In genomic region chr2:27847001-27847400, GRCm38 (mm10) we compare ENCODE assay signal across 9 mouse cellular contexts. TPM values are rescaled to one million over a fixed set of nuclear protein-coding genes. Genes with fewer than 3 reads are reported as not detected.
A peak's percentile ranks its signal among the peaks of the same experiment; 100 is the strongest.
DNase-seq lines count a peak whose midpoint lies in the region; ATAC-seq lines count a peak whose summit lies in the region.
"Had no signal": no experiment of that assay in that cellular context is flagged by ENCODE, and none has a peak within 500 bp of the region (broad histone marks: within the 10 kb centered on the region; RNA-seq: fewer than 3 reads in every experiment).

No protein-coding gene starts in this region.

- H3K27me3 ChIP-seq in kidney, embryonic 14.5 days (ENCODE audit: control insufficient read depth, insufficient read depth, low read length): no peaks in the 10 kb centered on the region

- 66% methylated on average over 5 of the region's 5 CpGs for WGBS in kidney, embryonic 14.5 days

- H3K4me3 ChIP-seq in kidney, embryonic 14.5 days (ENCODE audit: low read length): no peak overlapping the region
- H3K4me3 ChIP-seq: midbrain, embryonic 10.5 days had no signal

- peak; percentile 58 for DNase-seq in kidney, adult 11 months
- peak; percentile 65 to 68 for DNase-seq in heart, adult 9 months (ENCODE audit: low spot score in 2 of 2)
- DNase-seq in kidney, postnatal 10 days: peak; percentile 45
- peak; percentile 24 for DNase-seq in testis, postnatal 14 days (ENCODE audit: low spot score)
- no peak for DNase-seq in spleen, adult 12 weeks (ENCODE audit: low spot score)
- no peak for DNase-seq in urinary bladder, postnatal 25 days (ENCODE audit: low spot score)
- DNase-seq in left cerebral cortex, postnatal 36 days (ENCODE audit: low spot score in 2 of 2): no peak

- H3K36me3 ChIP-seq in kidney, embryonic 14.5 days (ENCODE audit: control insufficient read depth, insufficient read depth, low read length): no peaks in the 10 kb centered on the region
- H3K36me3 ChIP-seq: midbrain, embryonic 10.5 days had no signal

- no peak for ATAC-seq in kidney, embryonic 14.5 days (ENCODE audit: low FRiP score, low TSS enrichment)

- intact Hi-C loops in left cerebral cortex, postnatal 36 days (cut with DNase I): no loop called here

- no peak overlapping the region for H3K27ac ChIP-seq in kidney, embryonic 14.5 days (ENCODE audit: low read depth, low read length)
- H3K27ac ChIP-seq: midbrain, embryonic 10.5 days had no signal

- no peak overlapping the region for H3K4me2 ChIP-seq in kidney, embryonic 14.5 days (replicated peaks; ENCODE audit: low read depth, low read length)

- no peaks in the 10 kb centered on the region for H3K9me3 ChIP-seq in kidney, embryonic 14.5 days (ENCODE audit: control insufficient read depth, low read length)
- H3K9me3 ChIP-seq: midbrain, embryonic 10.5 days had no signal

- no peaks in the 10 kb centered on the region for H3K4me1 ChIP-seq in kidney, embryonic 14.5 days (ENCODE audit: control insufficient read depth, insufficient read depth, low read length)

- no peak overlapping the region for H3K9ac ChIP-seq in kidney, embryonic 14.5 days (ENCODE audit: low read depth, low read length)

RNA-seq across cellular contexts. Expression of gene Col5a1, which starts 39.2 kb away (rescaled TPM):
- 41.9 and 42.3 TPM in 2 replicates for polyA plus RNA-seq in kidney, embryonic 14.5 days (2014; fragmentation: Nextera tagmentation; extraction: Ambion mirVana)
- 1 to 10 TPM; 7.0 to 8.9 TPM for total RNA-seq in left cerebral cortex, postnatal 36 days (2021)

Comparison
In these comparisons a context has a peak if more than half of its experiments do, and no peak if none do; other contexts are left out.
1. DNase-seq: peak in kidney, adult 11 months (single experiment), heart, adult 9 months (2 of 2), kidney, postnatal 10 days (single experiment) and testis, postnatal 14 days (single experiment); none in spleen, adult 12 weeks (single experiment), urinary bladder, postnatal 25 days (single experiment) and left cerebral cortex, postnatal 36 days (0 of 2).